In the genomic region with DNA sequence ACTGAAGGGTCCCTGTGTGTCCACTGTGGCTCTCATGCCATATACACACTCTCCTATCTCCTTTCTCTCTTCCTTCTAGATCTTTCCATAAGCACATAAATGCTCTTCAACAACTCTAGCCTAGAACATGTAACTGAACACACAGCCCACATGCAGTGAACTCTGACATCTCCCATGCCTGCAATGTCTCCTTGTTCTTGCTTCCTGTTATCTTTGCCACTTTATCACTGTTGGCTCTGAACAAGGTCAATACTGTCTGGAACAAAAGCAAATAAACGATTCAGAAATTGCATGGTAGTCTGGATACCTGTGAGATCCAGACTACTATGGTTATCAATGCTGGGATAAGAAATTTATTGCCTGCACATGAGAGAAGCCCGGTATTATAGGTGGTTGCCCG, we compare ENCODE assay signal across 13 mouse cellular contexts. TPM values are rescaled to one million over a fixed set of nuclear protein-coding genes. Genes with fewer than 3 reads are reported as not detected.
DNase-seq lines count a peak whose midpoint lies in the region; ATAC-seq lines count a peak whose summit lies in the region.
"Had no signal": no experiment of that assay in that cellular context is flagged by ENCODE, and none has a peak within 500 bp of the region (broad histone marks: within the 10 kb centered on the region; RNA-seq: fewer than 3 reads in every experiment).

No protein-coding gene starts in this region.

- no peaks in the 10 kb centered on the region for H3K36me3 ChIP-seq in heart, embryonic 16.5 days (ENCODE audit: control insufficient read depth, insufficient read depth)
- no peaks in the 10 kb centered on the region for H3K36me3 ChIP-seq in intestine, embryonic 14.5 days (ENCODE audit: control insufficient read depth, insufficient read depth, low read length)
- no peaks in the 10 kb centered on the region for H3K36me3 ChIP-seq in macrophage (ENCODE audit: inconsistent target)
- H3K36me3 ChIP-seq: embryonic facial prominence, embryonic 15.5 days; forebrain, embryonic 12.5 days had no signal

- no peak overlapping the region for H3K4me3 ChIP-seq in heart, embryonic 16.5 days (ENCODE audit: low read length)
- no peak overlapping the region for H3K4me3 ChIP-seq in intestine, embryonic 14.5 days (ENCODE audit: low read depth, low read length)
- H3K4me3 ChIP-seq in macrophage (ENCODE audit: inconsistent target), result no peak overlapping the region
- H3K4me3 ChIP-seq: embryonic facial prominence, embryonic 15.5 days; forebrain, embryonic 12.5 days; neural tube, embryonic 15.5 days had no signal

- no peak overlapping the region for H3K9ac ChIP-seq in heart, embryonic 16.5 days (ENCODE audit: low read length)
- no peak overlapping the region for H3K9ac ChIP-seq in intestine, embryonic 14.5 days (ENCODE audit: low read length)
- H3K9ac ChIP-seq: embryonic facial prominence, embryonic 15.5 days; forebrain, embryonic 12.5 days; liver, embryonic 14.5 days; neural tube, embryonic 15.5 days had no signal

- no peak for DNase-seq in heart, adult 8-10 months (ENCODE audit: low spot score)
- DNase-seq in 3T3-L1 (ENCODE audit: low read depth, low spot score), result peak; percentile 11
- no peak for DNase-seq in intestine, embryonic 14.5 days (ENCODE audit: low spot score)
- DNase-seq in left cerebral cortex, adult 9 months (ENCODE audit: low spot score in 2 of 2), result no peak
- no peak for DNase-seq in urinary bladder, postnatal 25 days (ENCODE audit: low spot score)
- DNase-seq: cerebellum, adult 9-10 months; retina, postnatal 1 day had no signal

- peak overlapping the region; percentile 47; the same call in 1 of the 2 replicates for H3K27ac ChIP-seq in heart, embryonic 16.5 days (ENCODE audit: low read length)
- peak overlapping the region; percentile 33; the same call in 1 of the 2 replicates for H3K27ac ChIP-seq in intestine, embryonic 14.5 days (ENCODE audit: low read depth)
- H3K27ac ChIP-seq in macrophage, result peak overlapping the region; percentile 46
- H3K27ac ChIP-seq: embryonic facial prominence, embryonic 15.5 days; forebrain, embryonic 12.5 days; liver, embryonic 14.5 days; neural tube, embryonic 15.5 days had no signal

- peaks cover 91% of the 10 kb centered on the region for H3K79me2 ChIP-seq in macrophage (ENCODE audit: inconsistent target)

- WGBS in heart, embryonic 16.5 days, result 62% methylated on average over 3 of the region's 3 CpGs
- WGBS in intestine, embryonic 14.5 days, result 68% methylated on average over 3 of the region's 3 CpGs
- WGBS in macrophage (ENCODE audit: missing documents), result 95% methylated on average over 3 of the region's 3 CpGs

- no peak overlapping the region for H3K4me2 ChIP-seq in heart, embryonic 16.5 days (ENCODE audit: low read depth, low read length)
- H3K4me2 ChIP-seq in intestine, embryonic 14.5 days (ENCODE audit: low read length), result no peak overlapping the region
- H3K4me2 ChIP-seq: embryonic facial prominence, embryonic 15.5 days; forebrain, embryonic 12.5 days; neural tube, embryonic 15.5 days had no signal

- no peak for ATAC-seq in heart, embryonic 16.5 days (replicated peaks; ENCODE audit: extremely low read depth, insufficient read depth, low FRiP score)
- ATAC-seq in intestine, embryonic 14.5 days (replicated peaks; ENCODE audit: low FRiP score, low TSS enrichment, low read depth), result 0 out of 2 replicates have a peak, but pooled peaks have one; percentile 21

- peaks cover 27% of the 10 kb centered on the region for H3K4me1 ChIP-seq in heart, embryonic 16.5 days (ENCODE audit: control insufficient read depth, insufficient read depth, low read length)
- H3K4me1 ChIP-seq in intestine, embryonic 14.5 days (replicated peaks; ENCODE audit: control insufficient read depth, insufficient read depth, low read length), result peaks cover 18% of the 10 kb centered on the region
- H3K4me1 ChIP-seq: forebrain, embryonic 12.5 days had no signal

- no peaks in the 10 kb centered on the region for H3K9me3 ChIP-seq in heart, embryonic 16.5 days (replicated peaks; ENCODE audit: control insufficient read depth, low read length)
- no peaks in the 10 kb centered on the region for H3K9me3 ChIP-seq in intestine, embryonic 14.5 days (ENCODE audit: control insufficient read depth, low read length)
- H3K9me3 ChIP-seq: embryonic facial prominence, embryonic 15.5 days; forebrain, embryonic 12.5 days; neural tube, embryonic 15.5 days had no signal

- no peaks in the 10 kb centered on the region for H3K27me3 ChIP-seq in heart, embryonic 16.5 days (ENCODE audit: control insufficient read depth, insufficient read depth, low read length)
- H3K27me3 ChIP-seq in intestine, embryonic 14.5 days (replicated peaks; ENCODE audit: control insufficient read depth, insufficient read depth, low read length), result no peaks in the 10 kb centered on the region
- H3K27me3 ChIP-seq: embryonic facial prominence, embryonic 15.5 days; forebrain, embryonic 12.5 days; neural tube, embryonic 15.5 days had no signal

RNA-seq across cellular contexts. Expression of gene Acat1, which starts 6.3 kb away (rescaled TPM):
- 220 and 242 TPM in 2 replicates for polyA plus RNA-seq in heart, embryonic 16.5 days (2015; fragmentation: Nextera tagmentation; extraction: Ambion mirVana)
- total RNA-seq in heart, adult 8-10 months (2022), result 100 to 1,000 TPM; 313 to 403 (median 351) TPM
- polyA plus RNA-seq in intestine, embryonic 14.5 days (2014; fragmentation: Nextera tagmentation; extraction: Ambion mirVana), result 122 and 131 TPM in 2 replicates
- total RNA-seq in macrophage (2018; cell fraction: chromatin; rRNA removed), result 10 to 100 TPM in 19 of 26 experiments, 1 to 10 TPM in 7; 4.5 to 40.2 (median 18.2) TPM
- total RNA-seq in macrophage (2018; cell fraction: cytosol; rRNA removed), result 10 to 100 TPM; 13.8 to 26.3 (median 19.4) TPM
- total RNA-seq in macrophage (2018; cell fraction: nucleus; rRNA removed), result 10 to 100 TPM in 19 of 26 experiments, 1 to 10 TPM in 7; 4.2 to 38.9 (median 16.1) TPM
- 21.5 to 33.2 TPM (median 27.8 TPM) in 3 replicates for polyA plus RNA-seq in macrophage (2018)
